Mouse (Mus musculus) bone marrow, adult 2 months (tissue): ENCODE measurements around the gene Prkch.

ENCODE experiments used
- CTCF ChIP-seq: fragments of 200-500 bp; IDR thresholded peaks from 2 replicates; pipeline ENCODE4 v1.5.1; 2011; ENCODE audit warnings: low read length, control low read depth; ENCODE audit not compliant: control insufficient read depth, insufficient read depth
- POLR2A ChIP-seq: fragments of 200-500 bp; IDR thresholded peaks from 2 replicates; pipeline ENCODE4 v1.6.1; 2011; ENCODE audit warnings: low read depth, mild to moderate bottlenecking, control low read depth, low read length, borderline replicate concordance; ENCODE audit not compliant: control insufficient read depth

- TF ChIP-seq POLR2A: no peak
- no peak for TF ChIP-seq CTCF
Measured at GRCm38 (mm10) chr12:73692321-73692720, 107.7 kb downstream of the Prkch start.
